Mouse (Mus musculus): ENCODE measurements around the gene 9430038I01Rik.
A peak's percentile ranks its signal among the peaks of the same experiment; 100 is the strongest.
"Not testable (repeated sequence)": the region's sequence is repeated elsewhere in the genome, so short reads cannot be mapped to it uniquely, and the experiment has no call there.

9430038I01Rik gene

GRCm38 (mm10) chr7:137410337-137411197, at the start of gene 9430038I01Rik:
Gene 9430038I01Rik (minus strand): TSS chr7:137410762.
- ATAC-seq (ENCODE audit: low TSS enrichment), result peak; percentile 99

DNA sequence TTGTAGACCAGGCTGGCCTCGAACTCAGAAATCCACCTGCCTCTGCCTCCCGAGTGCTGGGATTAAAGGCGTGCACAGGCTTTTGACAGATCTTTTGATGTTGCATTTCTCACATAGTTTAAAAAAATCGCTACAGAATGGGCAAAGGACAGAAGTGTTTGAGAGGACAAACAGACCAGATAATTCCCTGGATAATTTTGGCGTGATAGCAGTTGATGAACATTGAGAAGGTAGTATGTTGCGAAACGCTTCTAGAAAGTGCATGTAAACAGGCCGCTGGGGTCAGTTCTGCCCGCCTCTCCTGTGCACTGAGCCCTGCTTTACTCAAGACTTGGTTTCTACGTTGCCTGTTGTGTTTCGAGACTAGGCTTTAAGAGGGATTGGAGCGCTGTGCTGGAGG, 34.8 kb upstream of the 9430038I01Rik start:
- no peak for ATAC-seq (ENCODE audit: low TSS enrichment)

DNA sequence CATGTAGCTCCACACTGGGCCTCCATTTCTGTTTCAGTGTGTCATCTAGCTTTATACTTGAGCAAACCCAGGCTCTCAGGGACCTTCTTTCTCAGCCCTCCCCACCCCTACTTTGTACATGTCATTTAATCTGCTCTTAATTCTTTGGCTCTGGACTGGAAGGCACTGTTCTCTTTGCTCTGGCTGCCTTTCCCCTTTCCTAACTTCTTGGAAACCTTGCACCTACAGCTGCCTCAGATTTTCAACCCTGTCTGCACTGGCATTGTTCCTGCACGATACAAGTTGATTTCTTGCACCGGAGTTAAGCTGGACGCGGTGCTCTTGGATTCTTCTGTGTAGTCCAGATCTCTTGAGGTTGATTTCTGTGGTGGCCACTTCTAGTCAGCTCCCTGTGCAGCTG, 32.4 kb upstream of the 9430038I01Rik start:
- ATAC-seq (ENCODE audit: low TSS enrichment), result no peak

- not testable (repeated sequence) for ATAC-seq (ENCODE audit: low TSS enrichment)
These were observed 28.4 kb upstream of the 9430038I01Rik start for GRCm38 (mm10) chr7:137438962-137439361.

GRCm38 (mm10) chr7:137438179-137438550, 27.6 kb upstream of the 9430038I01Rik start:
- ATAC-seq (ENCODE audit: low TSS enrichment), result peak; percentile 69

DNA sequence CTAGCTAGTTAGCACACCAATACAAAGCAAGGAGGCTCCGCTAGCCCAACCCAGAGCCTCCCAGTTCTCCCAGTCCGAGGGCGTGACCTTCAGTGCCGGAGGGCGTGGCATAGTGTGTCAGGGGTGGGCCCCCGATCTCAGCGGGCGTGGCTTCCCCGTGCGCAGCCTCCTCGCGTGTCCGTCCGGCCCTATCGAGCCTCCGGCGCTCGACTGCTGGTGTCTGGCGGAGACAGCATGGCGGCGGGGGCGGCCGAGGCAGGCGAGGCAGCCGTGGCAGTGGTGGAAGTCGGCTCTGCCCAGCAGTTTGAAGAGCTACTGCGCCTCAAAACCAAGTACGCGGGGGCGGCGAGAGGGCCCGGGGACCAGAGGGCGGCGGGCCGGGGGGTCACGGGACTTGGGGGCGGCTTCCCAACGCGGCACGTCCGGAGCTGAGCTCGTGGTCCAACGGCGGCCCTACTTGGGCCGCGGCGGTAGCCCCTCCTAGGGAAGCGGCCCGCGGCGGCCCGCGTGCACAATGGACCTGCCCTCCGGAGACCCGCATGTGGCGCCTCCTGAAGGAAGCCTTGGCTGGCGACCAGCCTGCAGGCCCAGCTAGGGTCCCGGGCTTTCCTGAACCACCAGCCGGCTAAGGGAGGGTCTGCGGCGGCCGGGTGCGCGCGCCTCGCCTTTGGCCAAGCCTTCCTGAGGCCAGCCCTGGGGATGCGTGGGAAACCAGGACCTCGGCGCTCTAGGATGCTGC, 27.0 kb upstream of the 9430038I01Rik start, which contains the start of gene Glrx3:
Glrx3 (plus strand) TSS at position 175 of the 739 bp plus-strand sequence.
- ATAC-seq (ENCODE audit: low TSS enrichment), result peak; percentile 98

DNA sequence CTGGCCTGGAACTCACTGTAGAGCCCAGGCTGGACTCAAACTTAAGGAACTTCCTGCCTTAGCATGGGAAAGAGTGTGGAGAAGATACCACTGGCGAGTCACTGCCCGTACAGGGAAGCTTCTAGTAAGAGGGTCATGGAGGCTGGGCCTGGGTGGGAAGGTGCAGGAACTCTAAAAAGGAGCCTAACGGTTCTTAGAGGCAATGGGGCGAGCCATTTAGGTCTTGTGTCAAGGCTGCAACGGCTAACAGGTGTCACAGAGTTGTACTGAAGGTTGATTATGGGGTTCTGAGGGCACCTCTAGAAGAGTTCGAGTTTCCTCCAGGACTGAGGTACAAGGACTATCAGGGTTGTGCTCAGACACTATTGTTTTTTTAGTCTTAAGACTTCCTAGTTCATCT, 26.3 kb upstream of the 9430038I01Rik start:
- no peak for ATAC-seq (ENCODE audit: low TSS enrichment)

DNA sequence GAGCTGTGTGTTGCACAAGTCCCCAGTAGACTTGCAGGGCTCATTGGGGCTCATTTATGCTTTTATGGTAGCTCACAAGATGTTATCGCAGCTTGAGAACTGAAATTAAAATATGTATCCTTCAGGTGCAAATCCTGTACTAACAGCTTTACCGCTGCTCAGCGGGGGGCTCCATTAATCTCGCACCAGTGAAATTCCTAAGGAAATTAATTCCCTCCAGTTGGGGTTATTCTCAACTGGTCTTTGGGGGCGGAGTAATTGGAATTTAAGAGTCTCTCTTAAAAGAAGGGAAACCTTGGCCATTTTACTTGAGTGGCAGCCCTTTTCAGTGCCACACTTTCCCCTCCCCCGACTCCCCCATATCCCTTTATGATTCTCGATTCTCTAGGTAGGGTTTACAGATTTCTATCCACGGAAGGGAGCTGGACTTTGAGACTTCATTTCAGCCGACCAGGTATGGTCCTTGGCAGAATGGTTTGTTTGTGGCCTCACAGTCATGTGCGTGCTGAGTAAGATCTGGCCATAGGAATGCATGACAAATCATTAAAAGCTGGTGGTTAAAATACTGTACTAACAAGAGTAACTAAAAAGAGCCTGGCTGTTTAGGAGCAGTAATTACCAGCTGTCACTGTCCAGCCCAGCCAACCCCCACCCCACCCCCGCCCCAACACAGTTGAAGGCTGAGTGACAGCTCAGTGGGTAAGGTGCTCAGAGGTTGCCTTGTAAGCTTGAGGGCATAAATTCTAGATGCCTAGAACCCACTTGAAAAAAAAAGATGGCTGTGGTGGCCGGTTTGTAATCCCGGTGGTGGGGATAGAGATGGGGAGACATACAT, 21.4 kb upstream of the 9430038I01Rik start:
- ATAC-seq (ENCODE audit: low TSS enrichment), result no peak

DNA sequence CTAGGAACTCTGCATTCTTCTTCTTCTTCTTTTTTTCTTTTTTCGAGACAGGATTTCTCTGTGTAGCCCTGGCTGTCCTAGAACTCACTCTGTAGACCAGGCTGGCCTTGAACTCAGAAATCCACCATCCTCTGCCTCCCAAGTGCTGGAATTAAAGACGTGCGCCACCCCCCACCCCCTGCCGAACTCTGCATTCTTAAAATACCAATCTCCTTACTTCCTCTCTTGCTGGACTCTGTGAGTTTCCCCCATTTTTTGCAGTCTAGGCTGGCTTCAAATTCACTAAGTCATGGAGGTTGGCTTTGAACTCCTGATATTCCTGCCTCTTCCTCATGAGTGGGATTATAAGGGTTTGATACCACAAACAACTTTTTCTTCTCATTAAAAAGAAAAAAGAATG, 16.1 kb upstream of the 9430038I01Rik start:
- ATAC-seq (ENCODE audit: low TSS enrichment), result no peak

GRCm38 (mm10) chr7:137421236-137421635, 10.7 kb upstream of the 9430038I01Rik start:
- ATAC-seq (ENCODE audit: low TSS enrichment), result no peak

DNA sequence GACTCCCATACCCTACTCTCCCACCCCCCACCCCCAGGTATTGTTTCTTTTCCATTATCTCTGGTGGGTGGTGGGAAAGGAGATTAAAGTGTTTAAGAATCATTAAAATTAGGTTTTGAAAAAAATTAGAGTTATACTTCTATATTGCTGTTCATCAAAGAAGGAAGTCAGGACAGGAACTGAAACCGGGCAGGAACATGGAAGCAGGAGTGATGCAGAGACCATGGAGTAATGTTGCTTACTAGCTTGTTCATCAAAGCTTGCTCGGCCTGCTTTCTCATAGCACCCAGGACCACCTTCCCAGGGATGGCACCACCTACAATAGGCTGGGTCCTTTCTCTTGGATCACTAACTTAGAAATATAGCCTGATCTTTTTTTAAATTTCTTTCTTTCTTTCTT, 10.0 kb upstream of the 9430038I01Rik start:
- no peak for ATAC-seq (ENCODE audit: low TSS enrichment)

GRCm38 (mm10) chr7:137414710-137415109, 4.1 kb upstream of the 9430038I01Rik start:
- ATAC-seq (ENCODE audit: low TSS enrichment), result no peak

DNA sequence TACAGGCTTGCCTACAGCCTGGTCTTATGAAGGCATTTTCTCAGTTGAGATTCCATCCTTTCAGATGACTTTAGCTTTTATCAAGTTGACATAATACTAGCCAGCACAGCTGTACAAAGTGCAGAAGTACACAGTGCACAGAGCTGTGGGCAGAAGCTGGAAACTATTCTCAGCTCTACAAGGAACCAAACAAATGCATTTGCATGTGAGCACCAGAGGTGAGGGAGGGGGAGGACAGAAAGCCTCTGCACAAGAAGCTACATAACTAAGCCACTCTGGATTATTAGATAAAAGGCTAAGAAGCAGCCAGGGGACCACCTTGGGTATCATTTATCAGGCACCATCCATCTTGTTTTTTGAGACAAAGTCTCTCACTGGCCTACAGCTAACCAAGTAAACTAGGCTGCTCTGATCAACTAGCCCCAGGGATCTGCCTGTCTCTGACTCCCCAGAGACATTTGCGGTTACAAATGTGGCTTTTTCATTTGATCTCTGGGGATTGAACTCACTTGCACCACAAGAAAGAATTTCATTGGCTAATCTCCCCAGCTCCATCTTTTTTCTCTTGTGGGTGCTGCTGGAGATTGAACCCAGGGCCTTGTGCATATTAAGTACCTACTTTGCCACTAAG, 3.0 kb downstream of the 9430038I01Rik start:
- no peak for ATAC-seq (ENCODE audit: low TSS enrichment)

DNA sequence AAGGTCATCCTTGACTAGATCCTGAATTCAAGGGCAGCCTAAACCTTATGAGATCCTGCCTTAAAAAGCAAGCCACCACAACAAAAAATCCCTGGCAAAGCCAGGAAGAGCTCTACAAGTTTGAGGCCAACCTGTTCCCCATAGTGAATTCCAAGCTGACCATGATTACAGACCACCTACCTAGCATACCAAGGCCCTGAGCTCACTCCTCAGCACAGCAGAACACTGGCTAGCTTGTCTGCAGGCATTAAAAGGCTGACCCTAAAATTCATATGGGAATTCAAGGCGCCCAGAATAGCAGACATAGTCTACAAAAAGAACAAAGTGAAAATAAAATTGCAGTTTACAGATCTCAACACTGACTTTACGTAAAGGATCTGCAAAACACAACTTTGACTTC, 6.4 kb downstream of the 9430038I01Rik start:
- ATAC-seq (ENCODE audit: low TSS enrichment), result no peak

- no peak for ATAC-seq (ENCODE audit: low TSS enrichment)
These were observed 11.6 kb downstream of the 9430038I01Rik start for GRCm38 (mm10) chr7:137398973-137399372.

DNA sequence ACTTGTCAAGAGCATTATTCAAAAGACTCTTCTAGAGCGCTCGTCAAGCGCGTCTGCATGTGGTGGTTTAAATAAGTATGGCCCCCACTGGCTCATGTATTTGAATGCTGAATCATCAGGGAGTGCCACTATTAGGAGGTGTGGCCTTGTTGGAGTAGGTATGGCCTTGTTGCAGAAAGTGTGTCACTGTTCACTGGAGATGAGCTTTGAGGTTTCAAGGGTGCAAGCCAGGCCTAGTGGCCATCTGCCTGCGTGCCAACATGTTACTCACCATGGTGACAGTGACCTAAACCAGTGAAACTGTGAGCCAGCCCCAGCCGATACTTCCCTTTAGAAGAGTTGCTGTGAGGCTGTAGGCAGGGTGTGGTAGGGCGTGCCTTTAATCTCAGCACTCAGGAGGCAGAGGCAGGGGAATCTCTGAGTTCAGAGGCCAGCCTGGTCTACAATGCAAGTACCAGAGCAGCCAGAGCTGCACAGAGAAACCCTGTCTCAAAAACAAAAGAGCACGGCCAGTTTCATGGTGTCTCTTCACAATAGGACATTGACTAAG, 13.1 kb downstream of the 9430038I01Rik start:
- no peak for ATAC-seq (ENCODE audit: low TSS enrichment)

- no peak for ATAC-seq (ENCODE audit: low TSS enrichment)
These were observed 15.1 kb downstream of the 9430038I01Rik start for GRCm38 (mm10) chr7:137395421-137395820.

DNA sequence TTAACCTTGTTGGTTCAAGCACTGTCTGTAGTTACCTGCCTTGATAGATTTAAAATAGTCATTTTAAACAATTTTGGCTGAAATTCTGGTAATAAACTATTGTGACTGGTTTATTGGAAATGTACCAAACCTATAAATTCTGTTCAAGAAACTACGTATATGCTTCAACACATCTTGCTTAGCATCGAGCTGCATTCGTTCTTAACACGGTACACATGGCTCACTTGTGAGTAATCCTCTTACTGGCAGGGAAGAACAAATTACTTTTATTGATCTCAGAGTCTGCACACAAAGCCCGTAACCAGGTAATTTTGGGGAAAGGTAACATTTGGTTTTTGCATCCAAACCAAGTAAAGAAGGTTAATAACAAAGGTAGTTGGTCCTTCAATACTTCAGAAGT, 22.7 kb downstream of the 9430038I01Rik start:
- ATAC-seq (ENCODE audit: low TSS enrichment), result no peak

GRCm38 (mm10) chr7:137374996-137375395, 35.6 kb downstream of the 9430038I01Rik start:
- no peak for ATAC-seq (ENCODE audit: low TSS enrichment)

GRCm38 (mm10) chr7:137371770-137372169, 38.8 kb downstream of the 9430038I01Rik start:
- no peak for ATAC-seq (ENCODE audit: low TSS enrichment)

DNA sequence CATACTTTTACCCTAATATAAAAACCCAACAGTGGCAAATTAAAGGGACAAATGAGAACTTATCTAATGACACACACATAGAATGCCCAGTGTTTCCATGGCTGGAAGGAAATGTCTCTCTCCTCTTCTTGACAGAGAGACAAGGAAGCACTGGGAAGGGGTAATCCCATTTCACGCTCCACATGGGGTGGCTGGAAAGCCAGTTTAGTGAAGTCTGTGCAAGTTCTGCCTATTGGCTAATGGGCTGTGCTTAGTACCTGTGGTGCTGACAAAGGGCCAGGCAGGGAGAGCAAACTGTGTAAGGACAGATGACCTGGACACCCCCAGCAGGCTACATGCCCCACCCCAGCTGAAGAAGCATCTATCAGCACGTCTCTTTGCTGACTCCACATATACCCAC, 40.4 kb downstream of the 9430038I01Rik start:
- no peak for ATAC-seq (ENCODE audit: low TSS enrichment)
